Mouse (Mus musculus): ENCODE results near the gene Pmepa1. TPM values are rescaled to one million over a fixed set of nuclear protein-coding genes. Genes with fewer than 3 reads are reported as not detected.

Pmepa1 gene
- polyA plus RNA-seq, 1 experiment from 2014 or later = 4.0 TPM

DNA sequence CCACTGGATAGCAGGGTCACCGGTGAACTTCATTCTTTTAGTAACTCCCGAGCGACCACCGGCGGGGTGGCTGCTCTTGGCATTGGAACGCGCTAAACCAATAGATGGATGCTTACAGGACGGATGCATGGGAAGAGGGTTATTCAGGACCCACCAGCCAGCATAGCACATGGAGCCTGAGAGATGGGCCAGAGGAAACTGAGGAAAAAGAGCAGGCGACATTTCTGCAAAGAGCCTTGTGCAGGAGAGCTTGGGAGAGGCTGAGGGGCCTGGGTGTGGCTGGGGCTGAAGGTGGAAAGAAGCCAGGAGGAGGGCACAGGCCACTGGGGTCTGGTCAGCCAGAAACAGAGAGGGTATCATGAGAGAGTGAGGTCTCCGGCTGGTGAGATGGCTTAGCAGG is 93.0 kb downstream of the Pmepa1 start:
- H3K4me2 ChIP-seq = no peak overlapping the region
- no peak for ATAC-seq (ENCODE audit: insufficient number of reproducible peaks, low FRiP score)
- peaks cover 30% of the 10 kb centered on the region for H3K27me3 ChIP-seq (replicated peaks)
- no peak overlapping the region for H3K9ac ChIP-seq
- H3K4me1 ChIP-seq (replicated peaks) = no peaks in the 10 kb centered on the region
- H3K4me3 ChIP-seq = no peak overlapping the region
- H3K27ac ChIP-seq (ENCODE audit: poor library complexity, severe bottlenecking) = no peak overlapping the region
- 90% methylated on average over 10 of the region's 10 CpGs for whole genome bisulfite sequencing
- no peaks in the 10 kb centered on the region for H3K9me3 ChIP-seq (replicated peaks)
- H3K36me3 ChIP-seq = no peaks in the 10 kb centered on the region

DNA sequence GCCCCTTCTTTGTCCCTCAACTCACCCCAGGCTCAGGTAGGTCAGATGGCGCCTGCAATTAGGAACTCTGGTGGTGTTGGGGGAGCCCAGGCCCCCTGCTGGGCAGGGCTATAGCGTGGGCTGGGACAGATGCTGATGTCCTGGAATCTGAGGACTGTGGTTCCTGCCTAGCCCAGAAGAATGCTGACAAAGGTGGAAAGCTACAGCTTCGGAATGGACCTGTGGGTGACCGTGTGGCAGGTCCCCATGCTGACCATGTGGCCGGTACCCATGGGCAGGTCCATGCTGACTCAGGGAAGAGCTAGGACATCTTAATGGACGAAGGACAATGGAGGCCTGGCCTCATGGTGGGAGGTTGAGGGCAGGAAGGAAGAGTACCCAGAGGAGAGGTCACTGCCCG is 93.5 kb downstream of the Pmepa1 start:
- H3K4me2 ChIP-seq = no peak overlapping the region
- ATAC-seq (ENCODE audit: insufficient number of reproducible peaks, low FRiP score) = no peak
- H3K36me3 ChIP-seq = no peaks in the 10 kb centered on the region
- no peak overlapping the region for H3K4me3 ChIP-seq
- H3K27me3 ChIP-seq (replicated peaks) = peaks cover 30% of the 10 kb centered on the region
- WGBS = 71% methylated on average over 7 of the region's 7 CpGs
- H3K9me3 ChIP-seq (replicated peaks) = no peaks in the 10 kb centered on the region
- no peak overlapping the region for H3K9ac ChIP-seq
- H3K27ac ChIP-seq (ENCODE audit: poor library complexity, severe bottlenecking) = no peak overlapping the region
- no peaks in the 10 kb centered on the region for H3K4me1 ChIP-seq (replicated peaks)

GRCm38 (mm10) chr2:173181901-173182300 is 94.4 kb downstream of the Pmepa1 start:
- Histone ChIP-seq H3K9ac (no peak overlapping the region), H3K4me3 (no peak overlapping the region), H3K27ac (ENCODE audit: poor library complexity, severe bottlenecking) (no peak overlapping the region), H3K4me2 (no peak overlapping the region), H3K27me3 (replicated peaks) (peaks cover 26% of the 10 kb centered on the region), H3K9me3 (replicated peaks) (no peaks in the 10 kb centered on the region), H3K36me3 (no peaks in the 10 kb centered on the region), H3K4me1 (replicated peaks) (no peaks in the 10 kb centered on the region)
- 79% methylated on average over 7 of the region's 7 CpGs for WGBS
- no peak for ATAC-seq (ENCODE audit: insufficient number of reproducible peaks, low FRiP score)

DNA sequence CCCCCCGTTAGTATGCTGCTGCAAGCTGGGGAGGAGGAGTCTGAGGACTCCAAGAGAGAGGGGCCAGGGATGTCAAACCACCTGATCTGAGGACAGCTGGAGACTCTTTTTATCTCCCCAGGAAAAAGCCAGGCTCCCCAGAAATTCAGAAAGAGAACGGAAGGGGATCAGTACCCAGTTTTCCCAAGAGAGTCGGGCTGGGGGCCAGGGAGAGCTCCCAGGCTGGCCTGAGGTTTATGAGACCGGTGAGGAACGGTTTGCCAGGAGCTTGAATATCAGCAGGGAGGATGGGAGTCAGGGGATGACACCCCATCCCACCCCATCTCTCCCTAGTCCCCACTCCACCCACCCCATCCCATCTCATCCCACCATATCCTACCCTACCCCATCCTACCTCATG is 94.8 kb downstream of the Pmepa1 start:
- no peaks in the 10 kb centered on the region for H3K4me1 ChIP-seq (replicated peaks)
- WGBS = 71% methylated on average over 4 of the region's 5 CpGs
- ATAC-seq (ENCODE audit: insufficient number of reproducible peaks, low FRiP score) = no peak
- no peaks in the 10 kb centered on the region for H3K9me3 ChIP-seq (replicated peaks)
- H3K4me2 ChIP-seq = no peak overlapping the region
- no peaks in the 10 kb centered on the region for H3K36me3 ChIP-seq
- H3K27ac ChIP-seq (ENCODE audit: poor library complexity, severe bottlenecking) = no peak overlapping the region
- H3K9ac ChIP-seq = no peak overlapping the region
- no peak overlapping the region for H3K4me3 ChIP-seq
- peaks cover 23% of the 10 kb centered on the region for H3K27me3 ChIP-seq (replicated peaks)

DNA sequence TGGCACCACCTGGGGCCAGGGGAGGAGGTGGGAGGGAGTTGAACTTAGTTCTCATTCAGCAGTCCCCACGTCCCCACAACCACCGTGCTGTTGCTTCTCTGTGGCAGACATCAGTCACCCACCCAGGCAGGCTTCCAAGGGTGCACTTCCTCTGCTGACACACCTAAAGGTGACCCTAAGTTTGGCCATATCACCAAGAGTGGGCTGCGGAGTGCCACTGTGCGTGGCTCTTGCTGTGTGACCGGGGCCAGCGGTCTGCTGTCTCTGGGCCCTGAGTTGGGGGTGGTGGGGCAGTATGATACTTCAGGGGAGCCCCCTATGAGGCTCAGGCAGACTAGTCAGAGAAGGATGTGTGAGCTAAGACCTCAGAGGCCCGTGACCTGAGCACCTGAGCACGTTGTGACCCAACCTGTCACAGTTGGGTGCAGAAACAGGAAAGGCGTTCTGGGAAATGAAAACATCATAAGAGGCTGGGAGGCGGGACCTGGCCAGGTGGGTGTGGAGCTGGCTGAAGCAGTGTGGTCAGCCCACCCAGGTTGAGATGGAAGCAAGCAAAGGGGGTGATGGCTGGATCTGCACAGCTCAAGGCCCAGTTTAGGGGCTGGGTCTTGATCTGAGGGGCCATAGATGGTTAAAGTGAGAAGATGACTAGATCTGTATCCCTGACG is 95.5 kb downstream of the Pmepa1 start:
- 78% methylated on average over 11 of the region's 11 CpGs for WGBS
- no peak overlapping the region for H3K4me3 ChIP-seq
- no peaks in the 10 kb centered on the region for H3K4me1 ChIP-seq (replicated peaks)
- no peaks in the 10 kb centered on the region for H3K36me3 ChIP-seq
- no peak overlapping the region for H3K27ac ChIP-seq (ENCODE audit: poor library complexity, severe bottlenecking)
- 0 out of 2 replicates have a peak, but pooled peaks cover 1% of the 10 kb centered on the region for H3K9me3 ChIP-seq (replicated peaks)
- peaks cover 23% of the 10 kb centered on the region for H3K27me3 ChIP-seq (replicated peaks)
- no peak for ATAC-seq (ENCODE audit: insufficient number of reproducible peaks, low FRiP score)
- H3K9ac ChIP-seq = no peak overlapping the region
- H3K4me2 ChIP-seq = no peak overlapping the region

GRCm38 (mm10) chr2:173180026-173180425 is 96.3 kb downstream of the Pmepa1 start:
- Histone ChIP-seq H3K4me3 (no peak overlapping the region), H3K4me2 (no peak overlapping the region), H3K9ac (no peak overlapping the region), H3K36me3 (no peaks in the 10 kb centered on the region), H3K27me3 (replicated peaks) (peaks cover 20% of the 10 kb centered on the region), H3K27ac (ENCODE audit: poor library complexity, severe bottlenecking) (no peak overlapping the region), H3K9me3 (replicated peaks) (0 out of 2 replicates have a peak, but pooled peaks cover 7% of the 10 kb centered on the region), H3K4me1 (replicated peaks) (no peaks in the 10 kb centered on the region)
- 59% methylated on average over 4 of the region's 4 CpGs for WGBS
- ATAC-seq (ENCODE audit: insufficient number of reproducible peaks, low FRiP score) = no peak

DNA sequence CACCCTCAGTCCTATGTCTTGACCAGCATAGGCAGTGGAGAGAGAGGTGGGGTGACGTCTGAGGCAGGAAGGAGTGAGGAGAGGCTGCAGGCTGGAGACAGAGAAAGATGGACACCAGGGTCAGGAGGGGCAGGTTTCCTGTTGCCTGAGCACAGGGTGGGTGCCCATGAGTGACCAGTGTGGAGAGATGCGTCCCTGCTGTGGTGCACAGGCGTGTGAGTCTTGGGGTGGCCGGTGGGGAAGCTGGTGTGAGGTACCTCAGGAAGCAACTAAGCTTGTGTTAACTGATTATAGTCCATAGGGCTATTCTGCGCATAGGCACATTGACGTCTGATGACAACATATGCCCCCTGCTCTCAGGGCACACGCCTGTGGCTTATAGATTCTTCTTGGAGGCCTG is 97.3 kb downstream of the Pmepa1 start:
- Histone ChIP-seq H3K9ac (no peak overlapping the region), H3K27me3 (replicated peaks) (peaks cover 12% of the 10 kb centered on the region; the same call in 1 of the 2 replicates), H3K36me3 (no peaks in the 10 kb centered on the region), H3K4me1 (replicated peaks) (peaks cover 1% of the 10 kb centered on the region), H3K4me3 (no peak overlapping the region), H3K27ac (ENCODE audit: poor library complexity, severe bottlenecking) (no peak overlapping the region), H3K4me2 (no peak overlapping the region), H3K9me3 (replicated peaks) (0 out of 2 replicates have a peak, but pooled peaks cover 7% of the 10 kb centered on the region)
- ATAC-seq (ENCODE audit: insufficient number of reproducible peaks, low FRiP score) = no peak
- 80% methylated on average over 7 of the region's 7 CpGs for WGBS

DNA sequence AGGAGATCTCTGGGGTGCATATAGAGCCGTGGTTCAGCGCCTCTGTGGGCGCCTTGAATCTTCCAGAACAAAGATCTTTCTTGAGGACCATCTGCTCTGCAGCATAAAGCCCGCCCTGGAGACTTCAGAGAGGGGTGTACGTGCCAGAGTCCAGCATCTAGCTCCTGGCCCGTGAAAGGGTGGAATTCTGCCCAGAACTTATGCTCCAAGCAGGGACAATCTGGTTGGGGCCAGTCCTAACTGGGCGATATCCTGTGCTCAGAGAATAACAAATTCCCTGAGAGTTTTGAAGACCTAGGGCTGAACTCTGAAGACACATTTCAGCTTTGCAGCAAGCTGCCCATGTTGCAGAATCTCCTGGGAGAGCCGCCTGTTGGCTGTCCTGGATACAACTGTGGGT is 98.4 kb downstream of the Pmepa1 start:
- H3K27me3 ChIP-seq (replicated peaks) = peaks cover 12% of the 10 kb centered on the region; the same call in 1 of the 2 replicates
- H3K4me1 ChIP-seq (replicated peaks) = peaks cover 8% of the 10 kb centered on the region
- WGBS = 84% methylated on average over 8 of the region's 8 CpGs
- no peaks in the 10 kb centered on the region for H3K36me3 ChIP-seq
- no peak overlapping the region for H3K27ac ChIP-seq (ENCODE audit: poor library complexity, severe bottlenecking)
- no peak overlapping the region for H3K4me2 ChIP-seq
- ATAC-seq (ENCODE audit: insufficient number of reproducible peaks, low FRiP score) = no peak
- 0 out of 2 replicates have a peak, but pooled peaks cover 7% of the 10 kb centered on the region for H3K9me3 ChIP-seq (replicated peaks)
- H3K4me3 ChIP-seq = no peak overlapping the region
- no peak overlapping the region for H3K9ac ChIP-seq

- H3K4me2 ChIP-seq = no peak overlapping the region
- H3K36me3 ChIP-seq = no peaks in the 10 kb centered on the region
- no peak for ATAC-seq (ENCODE audit: insufficient number of reproducible peaks, low FRiP score)
- no peak overlapping the region for H3K9ac ChIP-seq
- peaks cover 14% of the 10 kb centered on the region; the same call in 1 of the 2 replicates for H3K27me3 ChIP-seq (replicated peaks)
- H3K4me1 ChIP-seq (replicated peaks) = peaks cover 10% of the 10 kb centered on the region
- 66% methylated on average over 5 of the region's 5 CpGs for WGBS
- no peak overlapping the region for H3K4me3 ChIP-seq
- H3K27ac ChIP-seq (ENCODE audit: poor library complexity, severe bottlenecking) = no peak overlapping the region
- H3K9me3 ChIP-seq (replicated peaks) = 0 out of 2 replicates have a peak, but pooled peaks cover 7% of the 10 kb centered on the region
These were observed 98.9 kb downstream of the Pmepa1 start for GRCm38 (mm10) chr2:173177481-173177880.

DNA sequence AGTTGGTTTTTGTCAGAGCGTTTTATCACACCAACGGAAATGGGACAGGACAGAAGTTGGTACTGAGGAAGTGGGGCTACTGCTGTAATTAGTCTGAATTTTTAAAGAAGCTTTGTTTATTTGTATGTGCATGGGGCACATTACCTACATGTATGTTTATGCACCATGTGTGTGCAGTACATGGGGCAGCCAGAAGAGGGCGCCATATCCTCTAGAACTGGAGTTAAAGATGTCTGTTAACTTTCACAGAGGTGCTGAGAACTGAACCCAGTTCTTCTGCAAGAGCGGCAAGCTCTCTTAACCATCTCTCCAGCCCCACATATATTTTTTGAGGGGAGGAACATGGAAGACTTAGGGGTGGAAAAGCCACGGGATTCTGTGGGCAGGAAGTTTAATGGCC is 100.6 kb downstream of the Pmepa1 start:
- Histone ChIP-seq H3K4me3 (no peak overlapping the region), H3K27ac (ENCODE audit: poor library complexity, severe bottlenecking) (no peak overlapping the region), H3K4me2 (no peak overlapping the region), H3K27me3 (replicated peaks) (peaks cover 22% of the 10 kb centered on the region), H3K9me3 (replicated peaks) (0 out of 2 replicates have a peak, but pooled peaks cover 7% of the 10 kb centered on the region), H3K9ac (no peak overlapping the region), H3K36me3 (no peaks in the 10 kb centered on the region), H3K4me1 (replicated peaks) (peaks cover 24% of the 10 kb centered on the region)
- 89% methylated on average over 5 of the region's 5 CpGs for WGBS
- ATAC-seq (ENCODE audit: insufficient number of reproducible peaks, low FRiP score) = no peak

DNA sequence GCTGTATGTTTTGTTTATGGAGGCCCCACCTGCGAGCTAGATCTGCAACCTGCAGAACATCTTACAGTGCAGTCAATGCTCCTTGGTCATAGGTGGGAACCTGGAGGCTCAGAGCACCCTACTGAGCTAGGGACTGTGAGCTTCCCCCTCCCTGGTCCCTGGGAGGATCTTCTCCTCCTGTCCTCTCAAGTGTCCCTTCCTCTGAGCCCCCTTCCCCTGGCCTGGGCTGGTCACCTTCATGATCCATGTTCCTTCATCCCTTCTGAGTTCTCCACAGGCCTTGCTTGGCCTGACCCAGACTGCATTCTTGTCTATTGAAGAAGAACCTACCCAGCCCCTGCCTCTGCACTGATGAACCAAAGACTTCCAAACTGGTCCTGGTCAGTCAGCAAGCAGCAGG is 101.8 kb downstream of the Pmepa1 start:
- Histone ChIP-seq H3K4me3 (no peak overlapping the region), H3K4me2 (peak overlapping the region; percentile 68), H3K27me3 (replicated peaks) (peaks cover 31% of the 10 kb centered on the region), H3K36me3 (no peaks in the 10 kb centered on the region), H3K27ac (ENCODE audit: poor library complexity, severe bottlenecking) (no peak overlapping the region), H3K9me3 (replicated peaks) (0 out of 2 replicates have a peak, but pooled peaks cover 7% of the 10 kb centered on the region), H3K9ac (no peak overlapping the region), H3K4me1 (replicated peaks) (peaks cover 24% of the 10 kb centered on the region)
- WGBS = 46% methylated on average over 1 of the region's 1 CpGs
- no peak; the same call in 1 of the 2 replicates for ATAC-seq (ENCODE audit: insufficient number of reproducible peaks, low FRiP score)

Data from heart, embryonic 12.5 days (tissue).